Mouse (Mus musculus) lung, embryonic 14.5 days (tissue): ENCODE results near the gene Spint4. TPM values are rescaled to one million over a fixed set of nuclear protein-coding genes. Genes with fewer than 3 reads are reported as not detected.
"Not testable (repeated sequence)": the region's sequence is repeated elsewhere in the genome, so short reads cannot be mapped to it uniquely, and the experiment has no call there.

ENCODE experiments used
- ATAC-seq: fragments of 200-750 bp; cut with Nextera tagmentation; 2 replicates; pipeline ENCODE4 v1.8.0; 2017; ENCODE audit warnings: mild to moderate bottlenecking, moderate TSS enrichment, moderate library complexity; ENCODE audit not compliant: insufficient read depth
- DNase-seq: peaks from one replicate; pipeline ENCODE4 v3.0.0-alpha.2; 2015
- H3K27ac ChIP-seq: fragments of 300-500 bp; sonication (generic); 2 replicates; pipeline ENCODE4 v1.5.1; 2014; ENCODE audit warnings: low read depth, mild to moderate bottlenecking, moderate library complexity
- H3K27me3 ChIP-seq: fragments of 300-500 bp; sonication (generic); 2 replicates; pipeline ENCODE4 v1.6.1; 2014; ENCODE audit warnings: low read length, control low read depth; ENCODE audit not compliant: insufficient read depth
- H3K36me3 ChIP-seq: fragments of 300-500 bp; sonication (generic); 2 replicates; pipeline ENCODE4 v1.6.1; 2014; ENCODE audit warnings: control low read depth; ENCODE audit not compliant: insufficient read depth
- H3K4me1 ChIP-seq: fragments of 300-500 bp; sonication (generic); 2 replicates; pipeline ENCODE4 v1.6.1; 2014; ENCODE audit warnings: antibody characterized with exemption, control low read depth; ENCODE audit not compliant: insufficient read depth
- H3K4me2 ChIP-seq: fragments of 300-500 bp; sonication (generic); 2 replicates; pipeline ENCODE4 v1.6.1; 2014; ENCODE audit warnings: mild to moderate bottlenecking
- H3K4me3 ChIP-seq: fragments of 300-500 bp; sonication (generic); 2 replicates; pipeline ENCODE4 v1.5.1; 2014; ENCODE audit warnings: low read depth, low read length
- H3K9ac ChIP-seq: fragments of 300-500 bp; sonication (generic); 2 replicates; pipeline ENCODE4 v1.6.1; 2014
- H3K9me3 ChIP-seq: fragments of 300-500 bp; sonication (generic); 2 replicates; pipeline ENCODE4 v1.6.1; 2016; ENCODE audit warnings: low read depth, low read length, control low read depth
- CTCF ChIP-seq: IDR thresholded peaks from 2 replicates; pipeline ENCODE4 v1.5.1; 2016; ENCODE audit warnings: antibody characterized with exemption, low read depth
- WGBS: fragments of 180-500 bp; shearing (Covaris S2); extraction: QIAGEN DNeasy Blood & Tissue Kit; methylation state at CpG from one replicate; pipeline ENCODE4 v1.1.7; 2014; 5-methylcytosine and 5-hydroxymethylcytosine counted together
- polyA plus RNA-seq: library from polyadenylated mRNA; unstranded; fragments of >200 nt; fragmentation: Nextera tagmentation; extraction: Ambion mirVana; gene quantifications from 2 replicates; pipeline ENCODE4 v1.2.1, GENCODE M21; 2014

The Spint4 gene
- polyA plus RNA-seq, 1 experiment from 2014 or later: not detected

DNA sequence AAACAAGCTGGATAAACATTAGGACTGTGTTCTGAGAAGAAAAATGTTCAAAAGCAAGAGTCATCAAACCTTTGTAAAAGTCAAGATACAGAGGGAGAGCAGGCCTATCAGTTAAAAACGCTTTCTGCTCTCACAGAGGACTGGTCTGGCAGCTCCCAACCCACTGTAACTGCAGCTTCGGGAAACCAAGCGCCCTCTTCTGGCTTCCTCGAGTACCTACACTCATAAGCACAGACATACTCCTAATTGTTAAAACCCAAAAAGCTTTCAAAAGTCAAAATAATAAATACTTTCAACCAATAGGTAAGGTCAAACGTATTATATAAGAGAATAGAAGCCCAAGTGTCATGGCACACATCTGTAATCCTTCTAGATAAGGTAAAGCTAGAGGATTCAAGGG is 5.9 kb downstream of the Spint4 start:
- no peak overlapping the region for H3K9ac ChIP-seq
- WGBS: 76% methylated on average over 5 of the region's 5 CpGs
- H3K9me3 ChIP-seq: no peaks in the 10 kb centered on the region
- DNase-seq (no peak), ATAC-seq (no peak)
- H3K27ac ChIP-seq: no peak overlapping the region
- no peak overlapping the region for H3K4me2 ChIP-seq
- H3K4me1 ChIP-seq: no peaks in the 10 kb centered on the region
- H3K27me3 ChIP-seq: no peaks in the 10 kb centered on the region
- H3K4me3 ChIP-seq: no peak overlapping the region
- no peaks in the 10 kb centered on the region for H3K36me3 ChIP-seq
- TF ChIP-seq CTCF: no peak

DNA sequence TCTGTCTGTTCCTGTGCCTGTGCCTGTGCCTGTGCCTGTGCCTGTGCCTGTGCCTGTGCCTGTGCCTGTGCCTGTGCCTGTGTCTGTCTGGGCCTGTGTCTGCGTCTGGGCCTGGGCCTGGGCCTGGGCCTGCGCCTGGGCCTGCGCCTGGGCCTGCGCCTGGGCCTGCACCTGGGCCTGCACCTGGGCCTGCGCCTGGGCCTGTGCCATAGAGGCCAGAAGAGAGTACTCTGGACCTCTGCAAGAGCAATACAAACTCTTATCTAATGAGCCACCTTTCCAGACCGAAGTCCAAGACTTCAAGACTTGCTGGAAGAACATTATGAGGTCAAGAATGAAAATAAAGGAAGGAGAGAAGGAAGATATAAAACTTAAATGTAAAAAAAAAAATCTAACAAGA is 7.0 kb downstream of the Spint4 start:
- no peak for TF ChIP-seq CTCF
- WGBS: 87% methylated on average over 6 of the region's 6 CpGs
- no peak overlapping the region for H3K4me2 ChIP-seq
- DNase-seq: no peak
- ATAC-seq: no peak
- H3K36me3 ChIP-seq: no peaks in the 10 kb centered on the region
- no peaks in the 10 kb centered on the region for H3K27me3 ChIP-seq
- no peak overlapping the region for H3K27ac ChIP-seq
- no peak overlapping the region for H3K4me3 ChIP-seq
- H3K9me3 ChIP-seq: no peaks in the 10 kb centered on the region
- no peak overlapping the region for H3K9ac ChIP-seq
- H3K4me1 ChIP-seq: no peaks in the 10 kb centered on the region

GRCm38 (mm10) chr2:164705991-164706390 is 7.7 kb downstream of the Spint4 start:
- no peak for DNase-seq
- no peak for TF ChIP-seq CTCF
- Histone ChIP-seq H3K9me3 (no peaks in the 10 kb centered on the region), H3K27ac (no peak overlapping the region), H3K4me1 (no peaks in the 10 kb centered on the region), H3K9ac (no peak overlapping the region), H3K36me3 (no peaks in the 10 kb centered on the region), H3K27me3 (no peaks in the 10 kb centered on the region), H3K4me2 (no peak overlapping the region), H3K4me3 (no peak overlapping the region)
- WGBS: 81% methylated on average over 14 of the region's 14 CpGs
- no peak for ATAC-seq

GRCm38 (mm10) chr2:164715005-164715404 is 16.7 kb downstream of the Spint4 start, which contains the start of gene Spint5:
Spint5 (plus strand) TSS chr2:164715305.
- Histone ChIP-seq H3K9me3 (no peaks in the 10 kb centered on the region), H3K27ac (no peak within 1 kb of the TSS), H3K4me3 (no peak within 1 kb of the TSS), H3K36me3 (no peaks in the 10 kb centered on the region), H3K9ac (no peak within 1 kb of the TSS), H3K27me3 (no peaks in the 10 kb centered on the region), H3K4me1 (no peaks in the 10 kb centered on the region), H3K4me2 (no peak within 1 kb of the TSS)
- WGBS: 74% methylated on average over 6 of the region's 6 CpGs
- no peak for DNase-seq
- no peak for ATAC-seq
- TF ChIP-seq CTCF: no peak

DNA sequence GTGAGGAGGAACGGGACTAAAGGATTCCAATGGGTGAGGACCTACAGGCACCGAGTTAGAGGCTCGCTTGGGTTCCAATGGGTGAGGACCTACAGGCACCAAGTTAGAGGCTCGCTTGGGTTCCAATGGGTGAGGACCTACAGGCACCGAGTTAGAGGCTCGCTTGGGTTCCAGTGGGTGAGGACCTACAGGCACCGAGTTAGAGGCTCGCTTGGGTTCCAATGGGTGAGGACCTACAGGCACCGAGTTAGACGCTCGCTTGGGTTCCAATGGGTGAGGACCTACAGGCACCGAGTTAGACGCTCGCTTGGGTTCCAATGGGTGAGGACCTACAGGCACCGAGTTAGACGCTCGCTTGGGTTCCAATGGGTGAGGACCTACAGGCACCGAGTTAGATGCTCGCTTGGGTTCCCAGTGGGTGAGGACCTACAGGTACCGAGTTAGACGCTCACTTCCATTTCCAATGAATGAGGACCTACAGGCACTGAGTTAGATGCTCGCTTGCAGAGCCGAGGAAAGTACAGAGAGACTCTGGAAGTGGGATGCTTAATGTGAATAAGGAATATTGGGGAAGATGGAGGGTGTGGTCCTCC is 18.0 kb downstream of the Spint4 start:
- H3K27me3 ChIP-seq, H3K27ac ChIP-seq, H3K9me3 ChIP-seq, ATAC-seq, H3K4me2 ChIP-seq, H3K9ac ChIP-seq, H3K4me1 ChIP-seq, H3K36me3 ChIP-seq, DNase-seq, H3K4me3 ChIP-seq: not testable (repeated sequence)
- 86% methylated on average over 20 of the region's 23 CpGs for WGBS

DNA sequence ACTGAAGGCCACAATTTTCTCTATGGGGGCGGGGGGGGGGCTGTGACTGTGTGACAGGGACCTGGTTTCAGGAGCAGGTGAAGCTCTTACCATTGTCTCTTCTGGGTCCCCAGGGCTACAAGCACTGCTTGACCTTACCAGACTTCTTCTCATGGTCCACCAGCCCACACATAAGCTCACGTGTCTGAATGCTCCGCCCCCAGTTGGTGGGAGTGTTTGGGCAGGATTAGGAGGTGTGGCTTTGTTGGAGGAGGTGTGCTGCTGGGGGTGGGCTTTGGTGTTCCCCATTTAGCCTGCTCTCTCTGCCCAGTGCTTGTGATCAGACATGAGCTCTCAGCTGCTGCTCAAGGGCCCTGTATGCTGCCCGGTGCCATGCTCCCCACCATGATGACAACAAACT is 25.0 kb downstream of the Spint4 start:
- H3K4me1 ChIP-seq: no peaks in the 10 kb centered on the region

GRCm38 (mm10) chr2:164725895-164726619 is 27.8 kb downstream of the Spint4 start:
- Histone ChIP-seq H3K9ac (no peak overlapping the region), H3K9me3 (no peaks in the 10 kb centered on the region), H3K36me3 (no peaks in the 10 kb centered on the region), H3K4me3 (no peak overlapping the region), H3K4me1 (no peaks in the 10 kb centered on the region), H3K27ac (no peak overlapping the region), H3K27me3 (no peaks in the 10 kb centered on the region), H3K4me2 (no peak overlapping the region)
- 20% methylated on average over 6 of the region's 6 CpGs for WGBS
- ATAC-seq: peak; percentile 62; the same call in 1 of the 2 replicates
- peak; percentile 87 for TF ChIP-seq CTCF
- DNase-seq: peak; percentile 90

More for the DNA sequence above, 25.0 kb downstream of the Spint4 start:
- Histone ChIP-seq H3K4me2 (no peak overlapping the region), H3K9me3 (no peaks in the 10 kb centered on the region), H3K36me3 (no peaks in the 10 kb centered on the region), H3K27me3 (no peaks in the 10 kb centered on the region), H3K9ac (no peak overlapping the region), H3K4me3 (no peak overlapping the region), H3K27ac (no peak overlapping the region)
- no peak for TF ChIP-seq CTCF
- DNase-seq (no peak), ATAC-seq (no peak)
- WGBS: 55% methylated on average over 4 of the region's 4 CpGs
